Mouse (Mus musculus): ENCODE measurements around the gene Prkcb.
A peak's percentile ranks its signal among the peaks of the same experiment; 100 is the strongest.

The Prkcb gene

GRCm38 (mm10) chr7:122465823-122466549 lies 177.4 kb downstream of the Prkcb start:
- DNase-seq (ENCODE audit: low spot score), result peak; percentile 23

- DNase-seq (ENCODE audit: low spot score), result no peak
Observed at GRCm38 (mm10) chr7:122466722-122467121, 178.2 kb downstream of the Prkcb start.

GRCm38 (mm10) chr7:122467831-122468230 lies 179.3 kb downstream of the Prkcb start:
- no peak for DNase-seq (ENCODE audit: low spot score)

GRCm38 (mm10) chr7:122470370-122471280 lies 182.1 kb downstream of the Prkcb start:
- DNase-seq (ENCODE audit: low spot score), result peak; percentile 89

- no peak for DNase-seq (ENCODE audit: low spot score)
Observed at GRCm38 (mm10) chr7:122472223-122472622, 183.7 kb downstream of the Prkcb start.

GRCm38 (mm10) chr7:122475038-122475437 lies 186.5 kb downstream of the Prkcb start:
- no peak for DNase-seq (ENCODE audit: low spot score)

GRCm38 (mm10) chr7:122476697-122477096 lies 188.1 kb downstream of the Prkcb start:
- no peak for DNase-seq (ENCODE audit: low spot score)

- no peak for DNase-seq (ENCODE audit: low spot score)
Observed at GRCm38 (mm10) chr7:122477118-122477517, 188.6 kb downstream of the Prkcb start.

- DNase-seq (ENCODE audit: low spot score), result peak; percentile 52
Observed at GRCm38 (mm10) chr7:122477566-122478564, 189.3 kb downstream of the Prkcb start.

- no peak for DNase-seq (ENCODE audit: low spot score)
Observed at GRCm38 (mm10) chr7:122483949-122484348, 195.4 kb downstream of the Prkcb start.

GRCm38 (mm10) chr7:122487929-122488571 lies 199.5 kb downstream of the Prkcb start:
- no peak for DNase-seq (ENCODE audit: low spot score)

- DNase-seq (ENCODE audit: low spot score), result no peak
Observed at GRCm38 (mm10) chr7:122492041-122492440, 203.5 kb downstream of the Prkcb start.

- no peak for DNase-seq (ENCODE audit: low spot score)
Observed at GRCm38 (mm10) chr7:122492936-122493335, 204.4 kb downstream of the Prkcb start.

- peak; percentile 75 for DNase-seq (ENCODE audit: low spot score)
Observed at GRCm38 (mm10) chr7:122494088-122494487, 205.5 kb downstream of the Prkcb start.

- DNase-seq (ENCODE audit: low spot score), result no peak
Observed at GRCm38 (mm10) chr7:122497516-122497915, 209.0 kb downstream of the Prkcb start.

- no peak for DNase-seq (ENCODE audit: low spot score)
Observed at GRCm38 (mm10) chr7:122498461-122498860, 209.9 kb downstream of the Prkcb start.

- DNase-seq (ENCODE audit: low spot score), result no peak
Observed at GRCm38 (mm10) chr7:122499743-122500597, 211.4 kb downstream of the Prkcb start.

GRCm38 (mm10) chr7:122506467-122506866 lies 217.9 kb downstream of the Prkcb start:
- no peak for DNase-seq (ENCODE audit: low spot score)

- peak; percentile 21 for DNase-seq (ENCODE audit: low spot score)
Observed at GRCm38 (mm10) chr7:122509903-122510302, 221.4 kb downstream of the Prkcb start.

- no peak for DNase-seq (ENCODE audit: low spot score)
Observed at GRCm38 (mm10) chr7:122512430-122512966, 223.9 kb downstream of the Prkcb start.

Data from embryo, embryonic 10 days (tissue).